In the genomic region with DNA sequence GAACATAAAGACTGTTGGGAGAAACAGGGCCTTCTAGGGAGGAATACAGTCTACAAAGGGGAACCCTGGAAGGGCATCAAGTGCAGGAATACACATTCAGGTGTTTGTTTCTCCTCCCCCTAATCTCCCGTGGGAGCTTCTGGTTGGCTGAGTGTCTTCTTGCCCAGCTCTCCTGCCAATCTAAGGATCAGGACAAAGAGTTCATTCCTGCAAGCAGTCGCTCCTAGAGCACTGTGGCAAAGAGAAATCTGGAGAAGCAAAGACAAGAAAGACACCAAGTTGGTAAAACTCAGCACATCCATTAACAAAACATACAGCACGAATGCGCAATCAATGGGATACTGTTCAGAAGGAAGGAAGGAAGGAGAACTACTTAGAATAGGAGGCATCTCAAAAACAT, we compare ENCODE assay signal across 9 mouse cellular contexts. TPM values are rescaled to one million over a fixed set of nuclear protein-coding genes. Genes with fewer than 3 reads are reported as not detected.
A peak's percentile ranks its signal among the peaks of the same experiment; 100 is the strongest.
DNase-seq lines count a peak whose midpoint lies in the region; ATAC-seq and TF ChIP-seq lines count a peak whose summit lies in the region.
"Had no signal": no experiment of that assay in that cellular context is flagged by ENCODE, and none has a peak within 500 bp of the region (broad histone marks: within the 10 kb centered on the region; RNA-seq: fewer than 3 reads in every experiment).

No protein-coding gene starts in this region.

- H3K4me3 ChIP-seq in liver, adult 2 months (ENCODE audit: insufficient read depth, low read depth, low read length): peak overlapping the region; percentile 72; the same call in 1 of the 2 replicates
- no peak overlapping the region for H3K4me3 ChIP-seq in forebrain, embryonic 14.5 days (ENCODE audit: low read depth, low read length)
- peak overlapping the region; percentile 76; the same call in 1 of the 2 replicates for H3K4me3 ChIP-seq in kidney, embryonic 15.5 days (replicated peaks)
- H3K4me3 ChIP-seq in neural tube, embryonic 14.5 days (ENCODE audit: low read depth, low read length): 0 out of 2 replicates have a peak overlapping the region, but pooled peaks have one; percentile 54

- no peak for TF ChIP-seq POLR2A in liver, adult 2 months (IDR thresholded peaks at IDR 0.05; ENCODE audit: extremely low read depth, insufficient read depth, low read length)

- no peaks in the 10 kb centered on the region for H3K27me3 ChIP-seq in liver, adult 2 months (ENCODE audit: control insufficient read depth, insufficient read depth, low read length)
- no peaks in the 10 kb centered on the region for H3K27me3 ChIP-seq in forebrain, embryonic 14.5 days (replicated peaks; ENCODE audit: control insufficient read depth, insufficient read depth, low read length)
- H3K27me3 ChIP-seq in kidney, embryonic 15.5 days: no peaks in the 10 kb centered on the region
- H3K27me3 ChIP-seq in neural tube, embryonic 14.5 days (ENCODE audit: control insufficient read depth, insufficient read depth, low read length): no peaks in the 10 kb centered on the region

- TF ChIP-seq CTCF in liver, adult 2 months (IDR thresholded peaks at IDR 0.05; ENCODE audit: low read depth, low read length): no peak

- H3K27ac ChIP-seq in liver, adult 2 months (replicated peaks; ENCODE audit: insufficient read depth, low read depth, low read length): peak overlapping the region; percentile 95
- H3K27ac ChIP-seq in forebrain, embryonic 14.5 days (ENCODE audit: low read depth, low read length): no peak overlapping the region
- H3K27ac ChIP-seq in kidney, embryonic 15.5 days: no peak overlapping the region
- no peak overlapping the region for H3K27ac ChIP-seq in neural tube, embryonic 14.5 days (ENCODE audit: low read depth, low read length)

- WGBS in liver, adult 2 months: 53% methylated on average over 4 of the region's 4 CpGs
- WGBS in forebrain, embryonic 14.5 days: 73% methylated on average over 4 of the region's 4 CpGs
- WGBS in kidney, embryonic 15.5 days: 83% methylated on average over 4 of the region's 4 CpGs
- 88% methylated on average over 4 of the region's 4 CpGs for WGBS in neural tube, embryonic 14.5 days

- H3K79me2 ChIP-seq in liver, adult 2 months (ENCODE audit: control insufficient read depth, insufficient read depth, low read length): peaks cover 15% of the 10 kb centered on the region

- H3K9ac ChIP-seq in liver, adult 2 months (ENCODE audit: low read depth, low read length): no peak overlapping the region
- no peak overlapping the region for H3K9ac ChIP-seq in forebrain, embryonic 14.5 days (ENCODE audit: low read length)
- H3K9ac ChIP-seq in kidney, embryonic 15.5 days: 0 out of 2 replicates have a peak overlapping the region, but pooled peaks have one; percentile 79
- H3K9ac ChIP-seq in neural tube, embryonic 14.5 days (replicated peaks; ENCODE audit: low read depth, low read length): peak overlapping the region; percentile 72; the same call in 1 of the 2 replicates

- H3K4me2 ChIP-seq in forebrain, embryonic 14.5 days (ENCODE audit: low read length): peak overlapping the region; percentile 64; the same call in 1 of the 2 replicates
- H3K4me2 ChIP-seq in kidney, embryonic 15.5 days: peak overlapping the region; percentile 67
- peak overlapping the region; percentile 73 for H3K4me2 ChIP-seq in neural tube, embryonic 14.5 days (ENCODE audit: low read depth, low read length)

- intact Hi-C loops in left cerebral cortex, postnatal 14 days (cut with DNase I): no loop called here

- H3K9me3 ChIP-seq in forebrain, embryonic 14.5 days (replicated peaks; ENCODE audit: control insufficient read depth, low read length): no peaks in the 10 kb centered on the region
- H3K9me3 ChIP-seq in kidney, embryonic 15.5 days (replicated peaks): no peaks in the 10 kb centered on the region
- H3K9me3 ChIP-seq in neural tube, embryonic 14.5 days (ENCODE audit: control insufficient read depth, low read length): no peaks in the 10 kb centered on the region

- H3K36me3 ChIP-seq in liver, adult 2 months (ENCODE audit: control insufficient read depth, insufficient read depth, low read length): no peaks in the 10 kb centered on the region; the same call in 1 of the 2 replicates
- no peaks in the 10 kb centered on the region for H3K36me3 ChIP-seq in forebrain, embryonic 14.5 days (ENCODE audit: control insufficient read depth, insufficient read depth, low read length)
- no peaks in the 10 kb centered on the region for H3K36me3 ChIP-seq in kidney, embryonic 15.5 days
- H3K36me3 ChIP-seq in neural tube, embryonic 14.5 days (ENCODE audit: control insufficient read depth, insufficient read depth, low read length): no peaks in the 10 kb centered on the region

- ATAC-seq in forebrain, embryonic 14.5 days: no peak
- ATAC-seq in kidney, embryonic 15.5 days (replicated peaks; ENCODE audit: low FRiP score): no peak
- ATAC-seq in neural tube, embryonic 14.5 days (ENCODE audit: low read depth): no peak
- no peak for ATAC-seq in frontal cortex, adult (ENCODE audit: low TSS enrichment)

- peak; percentile 60 for DNase-seq in liver, adult 2 months (ENCODE audit: extremely low read depth, low read depth, low spot score)
- no peak for DNase-seq in liver
- no peak for DNase-seq in forebrain, embryonic 14.5 days (ENCODE audit: low spot score)
- DNase-seq in left cerebral cortex, postnatal 14 days (ENCODE audit: low spot score in 2 of 2): no peak
- no peak for DNase-seq in right cerebral cortex, postnatal 4 days
- DNase-seq: adrenal gland, adult 8-10 months had no signal

- peaks cover 15% of the 10 kb centered on the region for H3K4me1 ChIP-seq in liver, adult 2 months (ENCODE audit: control insufficient read depth, insufficient read depth, low read length)
- peaks cover 10% of the 10 kb centered on the region for H3K4me1 ChIP-seq in forebrain, embryonic 14.5 days (ENCODE audit: control insufficient read depth, insufficient read depth, low read length)
- H3K4me1 ChIP-seq in kidney, embryonic 15.5 days: peaks cover 10% of the 10 kb centered on the region
- peaks cover 6% of the 10 kb centered on the region; the same call in 1 of the 2 replicates for H3K4me1 ChIP-seq in neural tube, embryonic 14.5 days (ENCODE audit: control insufficient read depth, insufficient read depth, low read length)

RNA-seq across cellular contexts. Expression of gene Cpped1, which starts 1.4 kb away (rescaled TPM):
- 29.9 and 36.0 TPM in 2 replicates for total RNA-seq in liver, adult 2 months (2014; rRNA removed)
- polyA plus RNA-seq in liver, adult 2 months (2012; rRNA removed): 32.2 and 35.9 TPM in 2 replicates
- 18.7 and 19.8 TPM in 2 replicates for polyA plus RNA-seq in forebrain, embryonic 14.5 days (2014; fragmentation: Nextera tagmentation; extraction: Ambion mirVana)
- polyA plus RNA-seq in kidney, embryonic 15.5 days (2015; fragmentation: Nextera tagmentation; extraction: Ambion mirVana): 26.9 and 30.5 TPM in 2 replicates
- polyA plus RNA-seq in neural tube, embryonic 14.5 days (2014; fragmentation: Nextera tagmentation; extraction: Ambion mirVana): 18.9 and 22.6 TPM in 2 replicates
- total RNA-seq in left cerebral cortex, postnatal 14 days (2021): 10 to 100 TPM; 35.5 to 36.9 TPM

Comparison
In these comparisons a context has a peak if more than half of its experiments do, and no peak if none do; other contexts are left out.
1. H3K9ac ChIP-seq: peak in kidney, embryonic 15.5 days (single experiment) and neural tube, embryonic 14.5 days (single experiment); none in liver, adult 2 months (single experiment) and forebrain, embryonic 14.5 days (single experiment).
2. Peak in every context shown above with its lines, with median percentiles within 50 percentile points of each other: H3K4me2 ChIP-seq.